Mouse (Mus musculus): ENCODE data around the gene Cog2. TPM values are rescaled to one million over a fixed set of nuclear protein-coding genes. Genes with fewer than 3 reads are reported as not detected.

Cog2 gene
- polyA plus RNA-seq, 1 experiment: 14.2 TPM

DNA sequence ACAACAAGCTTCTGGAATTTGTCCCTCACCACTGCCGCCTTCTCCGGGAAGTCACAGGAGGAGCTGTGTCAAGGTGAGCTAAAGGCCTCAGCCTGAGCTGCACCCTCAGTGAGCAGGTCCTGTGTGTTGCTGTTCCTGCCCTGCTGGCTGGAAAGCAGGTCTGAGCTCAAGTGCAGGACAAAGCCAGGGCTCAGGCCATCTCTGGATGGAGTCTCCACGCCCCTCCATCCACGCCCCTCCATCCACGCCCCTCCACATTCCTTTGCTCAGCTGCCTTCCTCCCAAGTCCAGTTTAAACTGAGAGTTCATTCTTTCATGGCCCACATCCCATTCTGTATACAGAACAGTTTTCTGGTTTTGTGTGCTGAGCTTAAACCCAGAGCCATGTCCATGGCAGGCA, 14.9 kb downstream of the Cog2 start:
- Histone ChIP-seq H3K36me3 (ENCODE audit: control insufficient read depth, insufficient read depth, low read length) (peaks cover 2% of the 10 kb centered on the region; the same call in 1 of the 2 replicates), H3K4me3 (ENCODE audit: control insufficient read depth, low read depth, low read length) (no peak overlapping the region), H3K27ac (ENCODE audit: control insufficient read depth, insufficient read depth, low read depth, low read length) (no peak overlapping the region), H3K27me3 (ENCODE audit: control insufficient read depth, insufficient read depth, low read length) (no peaks in the 10 kb centered on the region), H3K4me1 (ENCODE audit: control insufficient read depth, insufficient read depth, low read length) (no peaks in the 10 kb centered on the region; the same call in 1 of the 2 replicates)
- TF ChIP-seq CTCF (IDR thresholded peaks at IDR 0.05; ENCODE audit: control insufficient read depth, insufficient read depth, insufficient replicate concordance, low read depth, low read length) (no peak), POLR2A (IDR thresholded peaks at IDR 0.05; ENCODE audit: control insufficient read depth, low read depth, low read length) (no peak)

DNA sequence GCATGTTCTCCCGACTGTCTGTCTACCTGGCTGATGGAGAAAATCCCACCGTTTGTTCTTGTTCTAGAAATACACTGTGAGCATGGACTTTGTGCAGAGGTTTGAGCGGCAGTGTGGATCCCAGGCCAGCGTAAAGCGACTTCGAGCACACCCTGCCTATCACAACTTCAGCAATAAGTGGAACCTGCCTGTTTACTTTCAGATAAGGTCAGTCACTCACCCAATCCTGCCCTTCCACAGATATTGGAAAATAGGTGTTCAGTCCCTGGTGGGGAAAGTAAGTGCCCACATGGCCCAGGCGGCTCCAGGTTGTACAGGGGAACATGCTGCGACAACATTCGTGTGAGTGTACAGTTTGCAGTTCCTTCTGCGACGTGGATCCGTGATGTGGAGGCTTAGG, 20.3 kb downstream of the Cog2 start:
- no peak overlapping the region for H3K27ac ChIP-seq (ENCODE audit: control insufficient read depth, insufficient read depth, low read depth, low read length)
- no peaks in the 10 kb centered on the region for H3K4me1 ChIP-seq (ENCODE audit: control insufficient read depth, insufficient read depth, low read length)
- no peaks in the 10 kb centered on the region for H3K27me3 ChIP-seq (ENCODE audit: control insufficient read depth, insufficient read depth, low read length)
- H3K36me3 ChIP-seq (ENCODE audit: control insufficient read depth, insufficient read depth, low read length): peaks cover 10% of the 10 kb centered on the region
- TF ChIP-seq POLR2A (IDR thresholded peaks at IDR 0.05; ENCODE audit: control insufficient read depth, low read depth, low read length) (no peak), CTCF (IDR thresholded peaks at IDR 0.05; ENCODE audit: control insufficient read depth, insufficient read depth, insufficient replicate concordance, low read depth, low read length) (no peak)
- H3K4me3 ChIP-seq (ENCODE audit: control insufficient read depth, low read depth, low read length): no peak overlapping the region

DNA sequence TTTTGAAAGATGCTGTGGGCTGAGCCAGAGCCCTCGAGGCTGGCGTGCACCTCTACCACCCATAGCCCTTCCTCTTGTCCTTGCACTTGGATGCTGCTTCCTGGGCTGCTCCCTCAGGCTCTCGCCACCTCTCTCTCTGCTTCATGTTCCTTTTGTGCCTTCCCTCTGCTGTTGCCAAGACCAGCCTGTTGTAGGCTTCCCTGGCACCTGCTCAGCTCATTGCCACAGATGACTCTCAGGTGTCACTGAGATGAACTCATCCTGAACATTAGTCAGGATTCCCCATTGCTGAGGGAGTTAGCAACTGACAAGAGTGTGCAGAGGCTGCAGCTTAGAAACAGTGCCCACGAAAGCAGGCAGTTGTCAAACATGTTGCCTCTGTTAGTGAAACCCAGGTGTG, 21.4 kb downstream of the Cog2 start:
- Histone ChIP-seq H3K36me3 (ENCODE audit: control insufficient read depth, insufficient read depth, low read length) (peaks cover 10% of the 10 kb centered on the region), H3K4me3 (ENCODE audit: control insufficient read depth, low read depth, low read length) (no peak overlapping the region)
- TF ChIP-seq CTCF (IDR thresholded peaks at IDR 0.05; ENCODE audit: control insufficient read depth, insufficient read depth, insufficient replicate concordance, low read depth, low read length) (no peak), POLR2A (IDR thresholded peaks at IDR 0.05; ENCODE audit: control insufficient read depth, low read depth, low read length) (no peak)

GRCm38 (mm10) chr8:124543272-124543671, 22.7 kb downstream of the Cog2 start:
- Histone ChIP-seq H3K36me3 (ENCODE audit: control insufficient read depth, insufficient read depth, low read length) (peaks cover 9% of the 10 kb centered on the region), H3K4me3 (ENCODE audit: control insufficient read depth, low read depth, low read length) (no peak overlapping the region), H3K27me3 (ENCODE audit: control insufficient read depth, insufficient read depth, low read length) (no peaks in the 10 kb centered on the region), H3K27ac (ENCODE audit: control insufficient read depth, insufficient read depth, low read depth, low read length) (no peak overlapping the region), H3K4me1 (ENCODE audit: control insufficient read depth, insufficient read depth, low read length) (no peaks in the 10 kb centered on the region)
- TF ChIP-seq CTCF (IDR thresholded peaks at IDR 0.05; ENCODE audit: control insufficient read depth, insufficient read depth, insufficient replicate concordance, low read depth, low read length) (no peak), POLR2A (IDR thresholded peaks at IDR 0.05; ENCODE audit: control insufficient read depth, low read depth, low read length) (no peak)

More for the DNA sequence above, 21.4 kb downstream of the Cog2 start:
- Histone ChIP-seq H3K4me1 (ENCODE audit: control insufficient read depth, insufficient read depth, low read length) (no peaks in the 10 kb centered on the region), H3K27me3 (ENCODE audit: control insufficient read depth, insufficient read depth, low read length) (no peaks in the 10 kb centered on the region), H3K27ac (ENCODE audit: control insufficient read depth, insufficient read depth, low read depth, low read length) (no peak overlapping the region)

DNA sequence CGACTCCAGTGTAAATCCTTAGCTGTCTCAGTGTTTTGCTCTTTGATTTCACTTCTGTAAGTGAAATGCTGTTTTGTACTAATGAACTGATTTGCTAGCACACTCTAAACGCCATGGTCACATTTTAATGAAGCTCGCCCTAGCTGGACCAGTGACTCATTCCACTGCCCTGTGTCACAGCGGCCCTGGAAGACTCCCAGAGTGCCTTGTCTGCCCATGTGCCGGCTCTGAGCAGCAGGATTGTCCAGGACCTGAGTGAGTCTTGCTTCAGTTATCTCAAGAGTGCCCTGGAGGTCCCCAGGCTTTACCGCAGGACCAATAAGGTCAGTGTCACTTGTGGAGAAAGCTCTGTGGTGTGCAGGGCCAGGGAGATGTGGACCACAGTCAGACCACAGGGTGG, 25.8 kb downstream of the Cog2 start:
- Histone ChIP-seq H3K4me1 (ENCODE audit: control insufficient read depth, insufficient read depth, low read length) (no peaks in the 10 kb centered on the region), H3K4me3 (ENCODE audit: control insufficient read depth, low read depth, low read length) (no peak overlapping the region), H3K27me3 (ENCODE audit: control insufficient read depth, insufficient read depth, low read length) (no peaks in the 10 kb centered on the region), H3K36me3 (ENCODE audit: control insufficient read depth, insufficient read depth, low read length) (peaks cover 10% of the 10 kb centered on the region; the same call in 1 of the 2 replicates), H3K27ac (ENCODE audit: control insufficient read depth, insufficient read depth, low read depth, low read length) (no peak overlapping the region)
- no peak for TF ChIP-seq POLR2A (IDR thresholded peaks at IDR 0.05; ENCODE audit: control insufficient read depth, low read depth, low read length)
- no peak for TF ChIP-seq CTCF (IDR thresholded peaks at IDR 0.05; ENCODE audit: control insufficient read depth, insufficient read depth, insufficient replicate concordance, low read depth, low read length)

- Histone ChIP-seq H3K27me3 (ENCODE audit: control insufficient read depth, insufficient read depth, low read length) (no peaks in the 10 kb centered on the region), H3K36me3 (ENCODE audit: control insufficient read depth, insufficient read depth, low read length) (peaks cover 7% of the 10 kb centered on the region; the same call in 1 of the 2 replicates), H3K4me1 (ENCODE audit: control insufficient read depth, insufficient read depth, low read length) (no peaks in the 10 kb centered on the region), H3K27ac (ENCODE audit: control insufficient read depth, insufficient read depth, low read depth, low read length) (no peak overlapping the region), H3K4me3 (ENCODE audit: control insufficient read depth, low read depth, low read length) (no peak overlapping the region)
- no peak for TF ChIP-seq CTCF (IDR thresholded peaks at IDR 0.05; ENCODE audit: control insufficient read depth, insufficient read depth, insufficient replicate concordance, low read depth, low read length)
Observed at GRCm38 (mm10) chr8:124546815-124547214, 26.2 kb downstream of the Cog2 start.

DNA sequence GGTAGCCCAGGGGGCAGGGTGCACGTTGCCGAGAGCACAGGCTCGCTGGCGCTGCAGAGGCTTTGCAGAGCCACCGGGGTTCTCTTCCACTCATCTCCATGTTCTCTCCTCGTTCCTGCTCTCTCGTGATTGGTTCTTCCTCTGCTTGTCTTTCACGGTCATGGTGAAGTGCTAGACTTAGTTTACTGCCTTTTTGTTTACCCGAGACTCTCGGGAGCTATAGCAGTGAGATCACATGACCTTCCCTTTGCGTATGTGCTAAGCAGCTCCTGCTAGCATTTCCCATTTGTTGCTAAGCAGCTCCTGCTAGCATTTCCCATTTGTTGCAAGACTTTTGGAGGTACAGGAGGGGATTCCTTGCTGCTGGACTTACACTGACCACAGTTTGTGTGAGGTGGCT, 26.7 kb downstream of the Cog2 start:
- TF ChIP-seq CTCF (IDR thresholded peaks at IDR 0.05; ENCODE audit: control insufficient read depth, insufficient read depth, insufficient replicate concordance, low read depth, low read length): no peak
- H3K36me3 ChIP-seq (ENCODE audit: control insufficient read depth, insufficient read depth, low read length): peaks cover 7% of the 10 kb centered on the region; the same call in 1 of the 2 replicates
- H3K27me3 ChIP-seq (ENCODE audit: control insufficient read depth, insufficient read depth, low read length): no peaks in the 10 kb centered on the region
- no peaks in the 10 kb centered on the region for H3K4me1 ChIP-seq (ENCODE audit: control insufficient read depth, insufficient read depth, low read length)
- H3K4me3 ChIP-seq (ENCODE audit: control insufficient read depth, low read depth, low read length): no peak overlapping the region
- no peak overlapping the region for H3K27ac ChIP-seq (ENCODE audit: control insufficient read depth, insufficient read depth, low read depth, low read length)

- Histone ChIP-seq H3K27me3 (ENCODE audit: control insufficient read depth, insufficient read depth, low read length) (no peaks in the 10 kb centered on the region), H3K36me3 (ENCODE audit: control insufficient read depth, insufficient read depth, low read length) (peaks cover 7% of the 10 kb centered on the region; the same call in 1 of the 2 replicates), H3K27ac (ENCODE audit: control insufficient read depth, insufficient read depth, low read depth, low read length) (no peak overlapping the region), H3K4me1 (ENCODE audit: control insufficient read depth, insufficient read depth, low read length) (no peaks in the 10 kb centered on the region), H3K4me3 (ENCODE audit: control insufficient read depth, low read depth, low read length) (no peak overlapping the region)
- TF ChIP-seq POLR2A (IDR thresholded peaks at IDR 0.05; ENCODE audit: control insufficient read depth, low read depth, low read length) (no peak), CTCF (IDR thresholded peaks at IDR 0.05; ENCODE audit: control insufficient read depth, insufficient read depth, insufficient replicate concordance, low read depth, low read length) (no peak)
Observed at GRCm38 (mm10) chr8:124548187-124548586, 27.6 kb downstream of the Cog2 start.
